Mouse (Mus musculus) lung, embryonic 14.5 days (tissue): ENCODE results near the gene Necab2. TPM values are rescaled to one million over a fixed set of nuclear protein-coding genes. Genes with fewer than 3 reads are reported as not detected.

Experiments used
- ATAC-seq: fragments of 200-750 bp; cut with Nextera tagmentation; 2 replicates; pipeline ENCODE4 v1.8.0; 2017; ENCODE audit warnings: mild to moderate bottlenecking, moderate TSS enrichment, moderate library complexity; ENCODE audit not compliant: insufficient read depth
- DNase-seq: peaks from one replicate; pipeline ENCODE4 v3.0.0-alpha.2; 2015
- H3K27ac ChIP-seq: fragments of 300-500 bp; sonication (generic); 2 replicates; pipeline ENCODE4 v1.5.1; 2014; ENCODE audit warnings: low read depth, mild to moderate bottlenecking, moderate library complexity
- H3K27me3 ChIP-seq: fragments of 300-500 bp; sonication (generic); 2 replicates; pipeline ENCODE4 v1.6.1; 2014; ENCODE audit warnings: low read length, control low read depth; ENCODE audit not compliant: insufficient read depth
- H3K36me3 ChIP-seq: fragments of 300-500 bp; sonication (generic); 2 replicates; pipeline ENCODE4 v1.6.1; 2014; ENCODE audit warnings: control low read depth; ENCODE audit not compliant: insufficient read depth
- H3K4me1 ChIP-seq: fragments of 300-500 bp; sonication (generic); 2 replicates; pipeline ENCODE4 v1.6.1; 2014; ENCODE audit warnings: antibody characterized with exemption, control low read depth; ENCODE audit not compliant: insufficient read depth
- H3K4me2 ChIP-seq: fragments of 300-500 bp; sonication (generic); 2 replicates; pipeline ENCODE4 v1.6.1; 2014; ENCODE audit warnings: mild to moderate bottlenecking
- H3K4me3 ChIP-seq: fragments of 300-500 bp; sonication (generic); 2 replicates; pipeline ENCODE4 v1.5.1; 2014; ENCODE audit warnings: low read depth, low read length
- H3K9ac ChIP-seq: fragments of 300-500 bp; sonication (generic); 2 replicates; pipeline ENCODE4 v1.6.1; 2014
- H3K9me3 ChIP-seq: fragments of 300-500 bp; sonication (generic); 2 replicates; pipeline ENCODE4 v1.6.1; 2016; ENCODE audit warnings: low read depth, low read length, control low read depth
- CTCF ChIP-seq: IDR thresholded peaks from 2 replicates; pipeline ENCODE4 v1.5.1; 2016; ENCODE audit warnings: antibody characterized with exemption, low read depth
- WGBS: fragments of 180-500 bp; shearing (Covaris S2); extraction: QIAGEN DNeasy Blood & Tissue Kit; methylation state at CpG from one replicate; pipeline ENCODE4 v1.1.7; 2014; 5-methylcytosine and 5-hydroxymethylcytosine counted together
- polyA plus RNA-seq: library from polyadenylated mRNA; unstranded; fragments of >200 nt; fragmentation: Nextera tagmentation; extraction: Ambion mirVana; gene quantifications from 2 replicates; pipeline ENCODE4 v1.2.1, GENCODE M21; 2014

Necab2 gene
- polyA plus RNA-seq, 1 experiment from 2014 or later = 2.2 TPM

DNA sequence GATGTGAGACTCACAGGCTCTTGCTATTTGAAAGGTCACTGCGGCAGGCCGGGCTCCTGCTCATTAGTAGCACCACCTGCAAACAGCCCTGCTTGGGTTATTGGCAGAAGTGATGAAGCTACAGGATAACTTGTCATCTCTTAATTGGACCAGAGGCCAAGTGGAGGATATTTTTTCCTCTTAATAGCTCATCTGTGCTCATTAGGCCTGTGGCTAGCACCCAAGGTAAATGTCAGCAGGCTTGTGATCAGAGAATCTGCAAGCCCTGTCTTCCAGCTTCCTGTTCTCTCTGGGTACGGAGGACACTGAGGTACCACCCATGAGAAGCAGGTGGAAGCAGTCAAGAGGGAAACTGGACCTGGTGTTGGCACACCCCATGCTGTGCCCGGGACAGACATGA is 4.6 kb downstream of the Necab2 start:
- 88% methylated on average over 4 of the region's 4 CpGs for WGBS

DNA sequence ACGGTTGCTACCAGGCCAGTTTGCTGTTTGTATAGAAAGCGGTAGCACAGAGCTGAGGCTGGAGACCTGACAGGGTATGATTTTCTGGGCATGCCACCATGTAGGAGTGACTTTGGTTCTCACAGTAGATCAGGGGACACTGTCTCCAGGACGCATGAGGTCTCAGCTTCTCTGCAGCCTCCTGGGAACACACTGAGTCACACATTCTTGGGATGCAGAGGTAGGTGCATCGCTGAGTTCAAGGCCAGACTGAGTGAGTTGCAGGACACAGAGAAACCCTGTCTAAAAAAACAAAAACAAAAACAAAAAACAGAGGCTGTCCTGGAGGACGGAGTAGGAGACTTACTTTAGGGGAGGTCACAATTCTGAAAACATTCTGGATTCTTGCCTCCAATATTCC is 6.4 kb downstream of the Necab2 start:
- ATAC-seq = no peak
- no peaks in the 10 kb centered on the region for H3K36me3 ChIP-seq
- no peak overlapping the region for H3K4me3 ChIP-seq
- WGBS = 85% methylated on average over 5 of the region's 5 CpGs
- no peak for TF ChIP-seq CTCF
- no peak overlapping the region for H3K4me2 ChIP-seq
- H3K27me3 ChIP-seq = peaks cover 12% of the 10 kb centered on the region; the same call in 1 of the 2 replicates
- no peak overlapping the region for H3K9ac ChIP-seq
- H3K4me1 ChIP-seq = no peaks in the 10 kb centered on the region
- no peaks in the 10 kb centered on the region for H3K9me3 ChIP-seq
- no peak overlapping the region for H3K27ac ChIP-seq
- DNase-seq = no peak

More for the DNA sequence above, 4.6 kb downstream of the Necab2 start:
- Histone ChIP-seq H3K27ac (no peak overlapping the region), H3K4me1 (no peaks in the 10 kb centered on the region), H3K9me3 (no peaks in the 10 kb centered on the region), H3K36me3 (no peaks in the 10 kb centered on the region), H3K27me3 (peaks cover 21% of the 10 kb centered on the region; the same call in 1 of the 2 replicates), H3K4me2 (no peak overlapping the region), H3K9ac (no peak overlapping the region), H3K4me3 (no peak overlapping the region)
- ATAC-seq = no peak
- no peak for DNase-seq
- TF ChIP-seq CTCF = no peak

DNA sequence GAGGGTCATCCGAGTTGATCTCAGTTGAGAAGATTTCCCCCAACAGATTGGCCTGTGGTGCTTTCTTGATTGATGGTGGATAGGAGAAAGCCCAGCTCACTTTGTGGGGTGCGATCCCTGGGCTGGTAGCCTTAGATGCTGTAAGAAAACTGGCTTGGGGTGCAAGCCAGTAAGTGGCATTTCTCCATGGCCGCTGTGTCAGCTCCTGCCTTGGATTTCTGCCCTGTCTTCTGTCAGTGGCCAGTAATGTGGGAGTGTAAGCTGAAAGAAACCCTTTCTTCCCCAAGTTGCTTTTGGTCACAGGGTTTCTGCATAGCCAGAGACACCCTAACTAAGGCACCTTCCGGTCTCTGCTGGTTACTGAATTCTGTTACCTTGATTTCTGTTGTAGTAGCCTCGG is 9.5 kb downstream of the Necab2 start:
- Histone ChIP-seq H3K9ac (no peak overlapping the region), H3K27ac (no peak overlapping the region), H3K4me2 (no peak overlapping the region), H3K9me3 (no peaks in the 10 kb centered on the region), H3K4me1 (no peaks in the 10 kb centered on the region; the same call in 1 of the 2 replicates), H3K36me3 (no peaks in the 10 kb centered on the region), H3K4me3 (no peak overlapping the region), H3K27me3 (no peaks in the 10 kb centered on the region)
- 76% methylated on average over 5 of the region's 5 CpGs for WGBS
- ATAC-seq (no peak), DNase-seq (no peak)
- no peak for TF ChIP-seq CTCF

DNA sequence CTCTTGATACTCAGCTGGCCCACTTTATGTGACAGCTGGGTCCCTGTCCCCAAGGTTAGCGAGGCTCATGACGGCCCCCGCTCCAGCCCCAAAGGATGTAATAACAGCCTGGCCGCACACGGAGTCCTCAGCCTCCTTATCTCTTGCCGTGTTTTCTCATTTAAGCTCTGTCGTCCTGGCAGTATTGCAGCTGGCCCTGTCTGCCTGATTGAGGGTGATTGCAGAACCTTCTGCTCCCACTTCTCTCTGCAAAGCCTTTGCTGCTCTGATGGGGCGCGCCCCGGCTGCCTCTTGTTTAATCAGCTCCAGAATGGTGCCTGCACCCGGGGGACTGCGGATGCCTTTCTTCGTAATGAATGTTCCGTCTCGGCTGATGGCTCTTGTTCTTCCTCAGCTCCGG is 13.2 kb downstream of the Necab2 start:
- Histone ChIP-seq H3K27me3 (no peaks in the 10 kb centered on the region), H3K4me1 (no peaks in the 10 kb centered on the region; the same call in 1 of the 2 replicates), H3K9ac (no peak overlapping the region), H3K4me3 (no peak overlapping the region), H3K27ac (no peak overlapping the region), H3K4me2 (no peak overlapping the region), H3K36me3 (no peaks in the 10 kb centered on the region), H3K9me3 (no peaks in the 10 kb centered on the region)
- WGBS = 27% methylated on average over 16 of the region's 16 CpGs
- DNase-seq (peak; percentile 34), ATAC-seq (no peak)
- TF ChIP-seq CTCF = no peak

DNA sequence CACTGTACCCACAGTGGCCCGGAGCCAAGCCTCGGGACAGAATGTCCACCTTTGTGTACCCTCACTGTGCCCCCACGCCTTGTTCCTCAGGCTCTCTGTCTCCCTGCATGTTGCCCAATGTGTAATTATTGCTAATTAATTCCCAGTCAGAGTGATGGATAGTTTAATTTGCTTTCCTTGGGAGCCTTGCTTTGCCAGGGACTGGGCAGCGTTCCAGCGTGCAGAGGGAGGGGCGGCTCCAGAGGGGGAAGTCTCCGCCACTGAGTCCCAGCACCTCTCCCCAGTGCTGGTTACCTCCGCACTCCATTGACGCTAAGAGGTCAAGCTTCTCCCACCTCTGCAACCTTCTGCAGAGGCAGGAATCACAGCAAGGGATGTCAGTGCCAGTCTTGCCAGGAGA is 14.8 kb downstream of the Necab2 start:
- Histone ChIP-seq H3K9me3 (no peaks in the 10 kb centered on the region), H3K4me2 (no peak overlapping the region), H3K27me3 (peaks cover 2% of the 10 kb centered on the region; the same call in 1 of the 2 replicates), H3K36me3 (no peaks in the 10 kb centered on the region), H3K4me3 (no peak overlapping the region), H3K4me1 (peaks cover 4% of the 10 kb centered on the region; the same call in 1 of the 2 replicates), H3K9ac (no peak overlapping the region), H3K27ac (no peak overlapping the region)
- 58% methylated on average over 9 of the region's 9 CpGs for WGBS
- TF ChIP-seq CTCF = no peak
- DNase-seq = peak; percentile 27
- no peak for ATAC-seq

DNA sequence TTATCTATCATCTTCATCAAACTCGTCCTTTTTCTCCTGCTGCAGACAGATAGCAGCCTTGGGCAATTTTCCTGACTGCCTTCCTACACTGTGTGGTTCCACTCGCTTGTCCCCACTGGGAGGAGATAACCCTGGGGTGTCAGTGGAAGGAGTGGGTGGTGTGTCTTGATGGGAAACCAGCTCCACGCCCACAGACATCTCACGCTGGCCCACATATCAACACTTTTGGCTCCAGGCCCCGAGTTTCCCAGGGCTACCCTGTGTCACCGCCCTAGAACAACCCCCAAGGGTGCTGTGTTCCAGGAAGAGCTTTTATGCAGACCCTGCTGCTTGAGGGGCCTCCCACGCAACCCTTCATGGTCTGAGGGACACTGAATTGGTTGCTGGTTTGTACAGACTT is 17.2 kb downstream of the Necab2 start:
- 51% methylated on average over 7 of the region's 7 CpGs for WGBS

DNA sequence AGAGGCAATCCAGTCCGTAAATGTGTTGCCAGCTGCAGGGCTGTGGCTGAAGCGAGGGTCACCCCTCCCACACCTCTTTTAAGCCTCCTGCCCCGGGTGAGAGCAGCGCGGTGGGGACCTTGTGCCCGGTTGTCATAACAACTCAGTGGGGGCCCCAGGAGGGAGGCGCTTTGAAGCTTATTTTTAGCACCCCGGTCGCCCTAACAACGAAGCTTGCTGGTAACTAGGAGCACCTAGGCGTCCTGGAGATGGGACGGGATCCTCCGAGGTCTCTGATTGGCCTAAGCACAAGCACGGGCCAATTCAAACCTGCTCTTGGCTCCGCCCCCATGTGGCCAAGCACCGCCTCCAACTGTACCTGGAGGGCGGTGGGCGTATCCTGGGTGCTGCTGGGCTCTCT is 19.6 kb downstream of the Necab2 start:
- no peak overlapping the region for H3K4me3 ChIP-seq
- H3K9me3 ChIP-seq = no peaks in the 10 kb centered on the region
- TF ChIP-seq CTCF = no peak
- ATAC-seq (peak; percentile 83), DNase-seq (peak; percentile 73)
- H3K4me2 ChIP-seq = peak overlapping the region; percentile 33
- no peak overlapping the region for H3K27ac ChIP-seq
- WGBS = 2% methylated on average over 18 of the region's 18 CpGs
- H3K36me3 ChIP-seq = no peaks in the 10 kb centered on the region
- H3K27me3 ChIP-seq = peaks cover 7% of the 10 kb centered on the region; the same call in 1 of the 2 replicates
- 0 out of 2 replicates have a peak, but pooled peaks cover 4% of the 10 kb centered on the region for H3K4me1 ChIP-seq
- no peak overlapping the region for H3K9ac ChIP-seq

More for the DNA sequence above, 17.2 kb downstream of the Necab2 start:
- no peak for TF ChIP-seq CTCF
- Histone ChIP-seq H3K9ac (no peak overlapping the region), H3K36me3 (no peaks in the 10 kb centered on the region), H3K4me3 (no peak overlapping the region), H3K27me3 (peaks cover 7% of the 10 kb centered on the region; the same call in 1 of the 2 replicates), H3K9me3 (no peaks in the 10 kb centered on the region), H3K4me2 (no peak overlapping the region), H3K4me1 (peaks cover 4% of the 10 kb centered on the region; the same call in 1 of the 2 replicates), H3K27ac (no peak overlapping the region)
- no peak for ATAC-seq
- no peak for DNase-seq
